Mouse (Mus musculus): ENCODE measurements at regions not wholly inside any gene's neighbourhood (a gene's known extent, or its start where the extent isn't known, plus 50 kb on each side); places are given as distances from the start of the nearest gene placed in this dataset.

GRCm38 (mm10) chr1:194334752-194335719 lies 283.0 kb upstream of the Plxna2 start:
- H3K36me3 ChIP-seq (ENCODE audit: control insufficient read depth, insufficient read depth, low read length), result no peaks in the 10 kb centered on the region
- no peaks in the 10 kb centered on the region for H3K27me3 ChIP-seq (ENCODE audit: control insufficient read depth, insufficient read depth, low read length)
- H3K4me3 ChIP-seq (ENCODE audit: low read depth, low read length), result no peak overlapping the region
- 69% methylated on average over 5 of the region's 5 CpGs for WGBS
- H3K4me1 ChIP-seq (ENCODE audit: control insufficient read depth, insufficient read depth, insufficient read length, low read length), result no peaks in the 10 kb centered on the region
- no peak overlapping the region for H3K27ac ChIP-seq (ENCODE audit: insufficient read depth, low read depth, low read length)
- TF ChIP-seq CTCF (IDR thresholded peaks at IDR 0.05; ENCODE audit: extremely low read depth, insufficient read length, insufficient replicate concordance, low read depth, low read length), result no peak
- no peak for TF ChIP-seq POLR2A (IDR thresholded peaks at IDR 0.05; ENCODE audit: low read depth, low read length)

GRCm38 (mm10) chr1:194332639-194333038 lies 285.4 kb upstream of the Plxna2 start:
- no peaks in the 10 kb centered on the region for H3K36me3 ChIP-seq (ENCODE audit: control insufficient read depth, insufficient read depth, low read length)
- H3K27me3 ChIP-seq (ENCODE audit: control insufficient read depth, insufficient read depth, low read length), result no peaks in the 10 kb centered on the region
- TF ChIP-seq POLR2A (IDR thresholded peaks at IDR 0.05; ENCODE audit: low read depth, low read length) (no peak), CTCF (IDR thresholded peaks at IDR 0.05; ENCODE audit: extremely low read depth, insufficient read length, insufficient replicate concordance, low read depth, low read length) (no peak)
- H3K27ac ChIP-seq (ENCODE audit: insufficient read depth, low read depth, low read length), result no peak overlapping the region
- no peak overlapping the region for H3K4me3 ChIP-seq (ENCODE audit: low read depth, low read length)
- H3K4me1 ChIP-seq (ENCODE audit: control insufficient read depth, insufficient read depth, insufficient read length, low read length), result no peaks in the 10 kb centered on the region

DNA sequence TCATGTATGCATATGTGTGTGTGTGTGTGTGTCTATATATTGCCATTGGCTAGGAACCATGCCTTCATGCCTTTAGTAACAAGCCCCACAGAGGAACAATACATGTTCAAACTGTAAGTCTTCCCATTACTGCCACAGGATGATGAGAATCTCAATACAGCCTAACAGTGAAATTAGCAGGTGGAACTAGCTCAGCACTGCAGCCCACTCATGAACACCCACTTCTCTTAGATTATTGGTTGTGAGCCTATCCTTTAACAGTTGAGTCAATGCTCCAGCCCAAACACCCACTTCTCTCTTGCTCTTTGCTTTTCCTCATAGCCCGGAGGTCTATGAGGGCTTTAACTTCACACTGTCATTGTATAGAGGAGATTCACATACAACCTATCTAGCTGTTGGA lies 287.5 kb upstream of the Plxna2 start:
- TF ChIP-seq CTCF (IDR thresholded peaks at IDR 0.05; ENCODE audit: extremely low read depth, insufficient read length, insufficient replicate concordance, low read depth, low read length) (no peak), POLR2A (IDR thresholded peaks at IDR 0.05; ENCODE audit: low read depth, low read length) (no peak)
- no peaks in the 10 kb centered on the region for H3K36me3 ChIP-seq (ENCODE audit: control insufficient read depth, insufficient read depth, low read length)
- WGBS, result 93% methylated on average over 1 of the region's 1 CpGs
- no peaks in the 10 kb centered on the region for H3K4me1 ChIP-seq (ENCODE audit: control insufficient read depth, insufficient read depth, insufficient read length, low read length)
- H3K4me3 ChIP-seq (ENCODE audit: low read depth, low read length), result no peak overlapping the region
- no peaks in the 10 kb centered on the region for H3K27me3 ChIP-seq (ENCODE audit: control insufficient read depth, insufficient read depth, low read length)
- H3K27ac ChIP-seq (ENCODE audit: insufficient read depth, low read depth, low read length), result no peak overlapping the region

- 51% methylated on average over 3 of the region's 3 CpGs for WGBS
- H3K27ac ChIP-seq (ENCODE audit: insufficient read depth, low read depth, low read length), result no peak overlapping the region
Observed at GRCm38 (mm10) chr1:194320320-194321036, 297.5 kb upstream of the Plxna2 start.

GRCm38 (mm10) chr1:194318351-194318750 lies 299.7 kb upstream of the Plxna2 start:
- Histone ChIP-seq H3K27me3 (ENCODE audit: control insufficient read depth, insufficient read depth, low read length) (no peaks in the 10 kb centered on the region), H3K27ac (ENCODE audit: insufficient read depth, low read depth, low read length) (no peak overlapping the region), H3K4me3 (ENCODE audit: low read depth, low read length) (no peak overlapping the region), H3K36me3 (ENCODE audit: control insufficient read depth, insufficient read depth, low read length) (no peaks in the 10 kb centered on the region), H3K4me1 (ENCODE audit: control insufficient read depth, insufficient read depth, insufficient read length, low read length) (no peaks in the 10 kb centered on the region)
- TF ChIP-seq POLR2A (IDR thresholded peaks at IDR 0.05; ENCODE audit: low read depth, low read length) (no peak), CTCF (IDR thresholded peaks at IDR 0.05; ENCODE audit: extremely low read depth, insufficient read length, insufficient replicate concordance, low read depth, low read length) (no peak)

More at GRCm38 (mm10) chr1:194320320-194321036, 297.5 kb upstream of the Plxna2 start:
- Histone ChIP-seq H3K36me3 (ENCODE audit: control insufficient read depth, insufficient read depth, low read length) (no peaks in the 10 kb centered on the region), H3K4me1 (ENCODE audit: control insufficient read depth, insufficient read depth, insufficient read length, low read length) (no peaks in the 10 kb centered on the region), H3K4me3 (ENCODE audit: low read depth, low read length) (no peak overlapping the region), H3K27me3 (ENCODE audit: control insufficient read depth, insufficient read depth, low read length) (no peaks in the 10 kb centered on the region)
- TF ChIP-seq CTCF (IDR thresholded peaks at IDR 0.05; ENCODE audit: extremely low read depth, insufficient read length, insufficient replicate concordance, low read depth, low read length) (no peak), POLR2A (IDR thresholded peaks at IDR 0.05; ENCODE audit: low read depth, low read length) (no peak)

GRCm38 (mm10) chr1:194315593-194315992 lies 302.4 kb upstream of the Plxna2 start:
- Histone ChIP-seq H3K27me3 (ENCODE audit: control insufficient read depth, insufficient read depth, low read length) (no peaks in the 10 kb centered on the region), H3K27ac (ENCODE audit: insufficient read depth, low read depth, low read length) (no peak overlapping the region), H3K36me3 (ENCODE audit: control insufficient read depth, insufficient read depth, low read length) (no peaks in the 10 kb centered on the region), H3K4me1 (ENCODE audit: control insufficient read depth, insufficient read depth, insufficient read length, low read length) (no peaks in the 10 kb centered on the region), H3K4me3 (ENCODE audit: low read depth, low read length) (no peak overlapping the region)
- TF ChIP-seq POLR2A (IDR thresholded peaks at IDR 0.05; ENCODE audit: low read depth, low read length) (no peak), CTCF (IDR thresholded peaks at IDR 0.05; ENCODE audit: extremely low read depth, insufficient read length, insufficient replicate concordance, low read depth, low read length) (no peak)
- 70% methylated on average over 2 of the region's 2 CpGs for WGBS

DNA sequence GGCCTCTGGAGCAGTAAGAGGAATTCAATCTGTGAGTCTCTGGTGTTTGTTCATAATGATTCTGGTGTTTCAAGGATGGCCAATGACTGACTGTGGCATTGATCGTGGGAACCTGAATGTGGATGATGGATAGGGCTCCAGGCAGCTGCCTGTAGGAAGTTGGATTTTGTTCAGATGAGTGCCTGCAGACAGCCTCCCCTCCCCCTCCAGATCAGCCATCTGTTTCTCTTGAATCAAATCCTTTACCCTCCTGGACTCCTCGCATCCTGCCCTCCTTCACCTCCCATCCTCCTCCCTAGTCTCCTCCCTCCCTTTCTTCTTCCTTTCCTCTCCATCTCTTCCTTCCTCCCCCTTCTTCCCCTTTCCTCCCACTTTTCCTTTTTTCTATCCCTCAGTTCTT lies 307.6 kb upstream of the Plxna2 start:
- no peaks in the 10 kb centered on the region for H3K27me3 ChIP-seq (ENCODE audit: control insufficient read depth, insufficient read depth, low read length)
- no peaks in the 10 kb centered on the region for H3K36me3 ChIP-seq (ENCODE audit: control insufficient read depth, insufficient read depth, low read length)
- TF ChIP-seq POLR2A (IDR thresholded peaks at IDR 0.05; ENCODE audit: low read depth, low read length) (no peak), CTCF (IDR thresholded peaks at IDR 0.05; ENCODE audit: extremely low read depth, insufficient read length, insufficient replicate concordance, low read depth, low read length) (no peak)
- no peak overlapping the region for H3K27ac ChIP-seq (ENCODE audit: insufficient read depth, low read depth, low read length)
- H3K4me3 ChIP-seq (ENCODE audit: low read depth, low read length), result no peak overlapping the region
- no peaks in the 10 kb centered on the region for H3K4me1 ChIP-seq (ENCODE audit: control insufficient read depth, insufficient read depth, insufficient read length, low read length)
- 34% methylated on average over 2 of the region's 2 CpGs for WGBS

Data from small intestine, adult 2 months (tissue).